Mouse (Mus musculus): ENCODE data around the gene Slc16a8. TPM values are rescaled to one million over a fixed set of nuclear protein-coding genes. Genes with fewer than 3 reads are reported as not detected.
A peak's percentile ranks its signal among the peaks of the same experiment; 100 is the strongest.

Slc16a8 gene
- polyA plus RNA-seq, 1 experiment from 2014 or later = not detected

DNA sequence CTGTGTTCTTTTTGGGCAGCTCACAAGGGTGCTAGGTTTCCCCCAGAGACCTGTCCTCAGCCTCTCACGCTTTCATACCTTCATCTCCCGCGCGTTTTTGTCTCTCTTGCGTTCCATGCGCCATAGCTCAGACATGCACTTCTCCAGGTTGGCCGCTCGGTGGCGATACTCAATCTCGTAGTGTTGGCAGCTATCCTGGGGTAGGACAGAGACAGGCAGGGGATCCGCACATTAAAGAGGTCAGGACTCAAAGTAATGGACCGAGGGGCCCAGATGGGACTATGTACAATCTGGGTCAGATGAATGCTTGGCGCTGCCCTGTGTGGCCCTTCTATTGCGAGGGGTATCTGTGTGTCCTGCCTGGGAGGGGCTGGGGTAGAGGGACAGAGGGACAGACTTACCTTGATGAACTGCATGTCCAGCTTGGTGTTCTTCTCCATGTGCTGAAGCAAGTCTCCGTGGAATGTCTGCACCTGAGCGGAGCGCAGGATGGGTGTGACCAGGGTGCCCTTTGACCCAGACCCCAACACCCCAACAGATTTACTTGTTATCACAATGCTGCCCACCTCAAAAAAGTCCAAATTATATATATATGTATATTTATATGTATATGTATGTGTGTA is 16.7 kb upstream of the Slc16a8 start:
- ATAC-seq (ENCODE audit: low read depth) = no peak
- H3K36me3 ChIP-seq (ENCODE audit: control insufficient read depth, insufficient read depth) = no peaks in the 10 kb centered on the region
- no peaks in the 10 kb centered on the region for H3K27me3 ChIP-seq (ENCODE audit: control insufficient read depth, insufficient read depth, low read depth, low read length)
- H3K4me1 ChIP-seq (ENCODE audit: control insufficient read depth, low read depth, low read length) = peaks cover 7% of the 10 kb centered on the region
- peak overlapping the region; percentile 61 for H3K4me2 ChIP-seq (ENCODE audit: low read depth, low read length)
- H3K9me3 ChIP-seq (replicated peaks; ENCODE audit: control insufficient read depth, low read length) = no peaks in the 10 kb centered on the region
- 17% methylated on average over 17 of the region's 17 CpGs for WGBS (ENCODE audit: insufficient replicate concordance)
- no peak overlapping the region for H3K27ac ChIP-seq (ENCODE audit: low read length)
- no peak overlapping the region for H3K9ac ChIP-seq (ENCODE audit: low read depth, low read length)
- H3K4me3 ChIP-seq (ENCODE audit: low read depth, low read length) = peak overlapping the region; percentile 34; the same call in 1 of the 2 replicates

DNA sequence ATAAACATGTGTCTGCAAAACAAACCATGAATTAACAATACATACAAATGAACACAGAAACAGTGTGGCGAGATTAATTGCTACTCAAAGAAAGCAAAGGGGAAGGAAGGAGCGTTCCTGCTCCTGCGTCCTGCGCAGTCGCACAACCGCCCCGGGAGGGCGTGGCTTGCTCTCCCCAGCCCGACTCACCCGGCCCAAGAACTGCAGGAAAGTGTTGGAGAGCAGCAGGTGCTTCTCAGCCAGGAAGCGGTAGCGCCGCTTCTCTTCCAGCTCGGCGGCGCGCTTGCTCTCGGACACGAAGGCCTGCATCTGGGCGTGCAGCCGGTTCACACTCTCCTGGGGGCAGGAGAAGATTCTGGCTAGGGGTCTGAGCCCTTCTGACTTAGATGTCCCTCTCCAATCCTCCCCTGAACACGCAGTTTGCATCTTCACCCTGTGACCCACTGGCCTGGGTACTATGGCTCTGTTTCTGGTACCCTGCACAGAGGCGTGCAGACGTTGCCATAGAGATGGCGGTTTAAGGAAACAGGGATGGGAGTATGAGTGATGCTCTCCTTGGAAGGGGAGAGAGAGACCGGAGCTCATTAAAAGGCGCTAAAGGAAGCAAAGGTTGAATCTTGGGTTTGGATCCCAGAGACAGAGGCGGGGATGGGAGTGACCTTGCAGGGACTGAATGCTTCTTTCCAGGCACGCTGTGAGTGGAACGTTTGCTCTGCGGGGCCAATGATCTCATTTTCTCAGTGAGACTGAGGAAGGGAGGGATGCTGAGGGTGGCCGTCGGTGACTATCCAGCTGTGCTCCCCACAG is 16.0 kb upstream of the Slc16a8 start:
- Histone ChIP-seq H3K9ac (ENCODE audit: low read depth, low read length) (no peak overlapping the region), H3K4me1 (ENCODE audit: control insufficient read depth, low read depth, low read length) (peaks cover 7% of the 10 kb centered on the region), H3K27ac (ENCODE audit: low read length) (no peak overlapping the region), H3K27me3 (ENCODE audit: control insufficient read depth, insufficient read depth, low read depth, low read length) (no peaks in the 10 kb centered on the region), H3K4me3 (ENCODE audit: low read depth, low read length) (peak overlapping the region; percentile 34), H3K36me3 (ENCODE audit: control insufficient read depth, insufficient read depth) (no peaks in the 10 kb centered on the region), H3K9me3 (replicated peaks; ENCODE audit: control insufficient read depth, low read length) (no peaks in the 10 kb centered on the region), H3K4me2 (ENCODE audit: low read depth, low read length) (peak overlapping the region; percentile 61)
- WGBS (ENCODE audit: insufficient replicate concordance) = 3% methylated on average over 33 of the region's 33 CpGs
- ATAC-seq (ENCODE audit: low read depth) = no peak

- H3K27me3 ChIP-seq (ENCODE audit: control insufficient read depth, insufficient read depth, low read depth, low read length) = peaks cover under 1% of the 10 kb centered on the region; the same call in 1 of the 2 replicates
- H3K9ac ChIP-seq (ENCODE audit: low read depth, low read length) = no peak overlapping the region
- WGBS (ENCODE audit: insufficient replicate concordance) = 12% methylated on average over 1 of the region's 1 CpGs
- H3K9me3 ChIP-seq (replicated peaks; ENCODE audit: control insufficient read depth, low read length) = no peaks in the 10 kb centered on the region
- ATAC-seq (ENCODE audit: low read depth) = no peak
- H3K36me3 ChIP-seq (ENCODE audit: control insufficient read depth, insufficient read depth) = no peaks in the 10 kb centered on the region
- no peak overlapping the region for H3K4me2 ChIP-seq (ENCODE audit: low read depth, low read length)
- no peak overlapping the region for H3K27ac ChIP-seq (ENCODE audit: low read length)
- H3K4me3 ChIP-seq (ENCODE audit: low read depth, low read length) = no peak overlapping the region
- peaks cover 7% of the 10 kb centered on the region for H3K4me1 ChIP-seq (ENCODE audit: control insufficient read depth, low read depth, low read length)
These were observed 14.0 kb upstream of the Slc16a8 start for GRCm38 (mm10) chr15:79268521-79268920.

- peaks cover 32% of the 10 kb centered on the region for H3K27me3 ChIP-seq (ENCODE audit: control insufficient read depth, insufficient read depth, low read depth, low read length)
- no peaks in the 10 kb centered on the region for H3K36me3 ChIP-seq (ENCODE audit: control insufficient read depth, insufficient read depth)
- H3K4me1 ChIP-seq (ENCODE audit: control insufficient read depth, low read depth, low read length) = peaks cover under 1% of the 10 kb centered on the region; the same call in 1 of the 2 replicates
- WGBS (ENCODE audit: insufficient replicate concordance) = 43% methylated on average over 4 of the region's 4 CpGs
- no peak overlapping the region for H3K4me3 ChIP-seq (ENCODE audit: low read depth, low read length)
- H3K4me2 ChIP-seq (ENCODE audit: low read depth, low read length) = no peak overlapping the region
- no peaks in the 10 kb centered on the region for H3K9me3 ChIP-seq (replicated peaks; ENCODE audit: control insufficient read depth, low read length)
- no peak for ATAC-seq (ENCODE audit: low read depth)
- no peak overlapping the region for H3K9ac ChIP-seq (ENCODE audit: low read depth, low read length)
- H3K27ac ChIP-seq (ENCODE audit: low read length) = no peak overlapping the region
These were observed 10.8 kb upstream of the Slc16a8 start for GRCm38 (mm10) chr15:79265384-79265783.

DNA sequence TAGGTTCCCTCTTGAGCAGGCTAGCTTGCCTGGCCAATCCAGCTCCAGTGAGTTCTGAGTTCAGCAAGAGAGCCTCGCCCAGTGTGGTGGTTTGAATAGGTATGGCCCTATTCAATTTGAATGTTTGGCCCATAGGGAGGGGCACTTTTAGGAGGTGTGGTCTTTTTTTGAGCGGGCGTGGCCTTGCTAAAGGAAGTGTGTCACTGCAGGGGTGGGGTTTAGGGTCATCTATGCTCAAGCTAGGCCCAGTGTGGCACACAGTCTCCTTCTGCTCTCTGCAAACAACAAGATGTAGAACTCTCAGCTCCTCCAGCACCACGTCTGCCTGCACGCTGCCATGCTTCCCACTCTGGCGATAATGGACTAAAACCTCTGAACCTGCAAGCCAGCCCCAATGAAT is 9.2 kb upstream of the Slc16a8 start:
- 80% methylated on average over 6 of the region's 6 CpGs for WGBS (ENCODE audit: insufficient replicate concordance)
- Histone ChIP-seq H3K4me1 (ENCODE audit: control insufficient read depth, low read depth, low read length) (no peaks in the 10 kb centered on the region; the same call in 1 of the 2 replicates), H3K9me3 (replicated peaks; ENCODE audit: control insufficient read depth, low read length) (no peaks in the 10 kb centered on the region), H3K27ac (ENCODE audit: low read length) (no peak overlapping the region), H3K9ac (ENCODE audit: low read depth, low read length) (no peak overlapping the region), H3K27me3 (ENCODE audit: control insufficient read depth, insufficient read depth, low read depth, low read length) (peaks cover 48% of the 10 kb centered on the region), H3K4me2 (ENCODE audit: low read depth, low read length) (no peak overlapping the region), H3K4me3 (ENCODE audit: low read depth, low read length) (no peak overlapping the region), H3K36me3 (ENCODE audit: control insufficient read depth, insufficient read depth) (no peaks in the 10 kb centered on the region)
- ATAC-seq (ENCODE audit: low read depth) = no peak

- 73% methylated on average over 3 of the region's 3 CpGs for WGBS (ENCODE audit: insufficient replicate concordance)
- Histone ChIP-seq H3K4me2 (ENCODE audit: low read depth, low read length) (no peak overlapping the region), H3K27me3 (ENCODE audit: control insufficient read depth, insufficient read depth, low read depth, low read length) (peaks cover 52% of the 10 kb centered on the region)
These were observed 8.3 kb upstream of the Slc16a8 start for GRCm38 (mm10) chr15:79262786-79263309.

GRCm38 (mm10) chr15:79262375-79262774 is 7.8 kb upstream of the Slc16a8 start:
- Histone ChIP-seq H3K4me3 (ENCODE audit: low read depth, low read length) (no peak overlapping the region), H3K4me2 (ENCODE audit: low read depth, low read length) (no peak overlapping the region), H3K9me3 (replicated peaks; ENCODE audit: control insufficient read depth, low read length) (no peaks in the 10 kb centered on the region), H3K9ac (ENCODE audit: low read depth, low read length) (no peak overlapping the region), H3K27ac (ENCODE audit: low read length) (no peak overlapping the region), H3K36me3 (ENCODE audit: control insufficient read depth, insufficient read depth) (no peaks in the 10 kb centered on the region), H3K4me1 (ENCODE audit: control insufficient read depth, low read depth, low read length) (no peaks in the 10 kb centered on the region; the same call in 1 of the 2 replicates), H3K27me3 (ENCODE audit: control insufficient read depth, insufficient read depth, low read depth, low read length) (peaks cover 52% of the 10 kb centered on the region)
- no peak for ATAC-seq (ENCODE audit: low read depth)
- WGBS (ENCODE audit: insufficient replicate concordance) = 22% methylated on average over 13 of the region's 13 CpGs

More at GRCm38 (mm10) chr15:79262786-79263309, 8.3 kb upstream of the Slc16a8 start:
- Histone ChIP-seq H3K9me3 (replicated peaks; ENCODE audit: control insufficient read depth, low read length) (no peaks in the 10 kb centered on the region), H3K36me3 (ENCODE audit: control insufficient read depth, insufficient read depth) (no peaks in the 10 kb centered on the region), H3K4me3 (ENCODE audit: low read depth, low read length) (no peak overlapping the region), H3K4me1 (ENCODE audit: control insufficient read depth, low read depth, low read length) (no peaks in the 10 kb centered on the region; the same call in 1 of the 2 replicates), H3K9ac (ENCODE audit: low read depth, low read length) (no peak overlapping the region), H3K27ac (ENCODE audit: low read length) (no peak overlapping the region)
- no peak for ATAC-seq (ENCODE audit: low read depth)

- Histone ChIP-seq H3K9me3 (replicated peaks; ENCODE audit: control insufficient read depth, low read length) (no peaks in the 10 kb centered on the region), H3K27me3 (ENCODE audit: control insufficient read depth, insufficient read depth, low read depth, low read length) (peaks cover 52% of the 10 kb centered on the region), H3K36me3 (ENCODE audit: control insufficient read depth, insufficient read depth) (no peaks in the 10 kb centered on the region), H3K4me1 (ENCODE audit: control insufficient read depth, low read depth, low read length) (no peaks in the 10 kb centered on the region; the same call in 1 of the 2 replicates), H3K27ac (ENCODE audit: low read length) (no peak overlapping the region), H3K4me3 (ENCODE audit: low read depth, low read length) (peak overlapping the region; percentile 52), H3K4me2 (ENCODE audit: low read depth, low read length) (peak overlapping the region; percentile 68), H3K9ac (ENCODE audit: low read depth, low read length) (no peak overlapping the region)
- ATAC-seq (ENCODE audit: low read depth) = no peak
- WGBS (ENCODE audit: insufficient replicate concordance) = under 1% methylated on average over 28 of the region's 28 CpGs
These were observed 7.2 kb upstream of the Slc16a8 start for GRCm38 (mm10) chr15:79261757-79262156.
